In genomic region chr8:83681099-83681498, GRCm38 (mm10) we compare ENCODE assay signal across 9 mouse cellular contexts. TPM values are rescaled to one million over a fixed set of nuclear protein-coding genes. Genes with fewer than 3 reads are reported as not detected.
DNase-seq lines count a peak whose midpoint lies in the region; ATAC-seq and TF ChIP-seq lines count a peak whose summit lies in the region.
"Had no signal": no experiment of that assay in that cellular context is flagged by ENCODE, and none has a peak within 500 bp of the region (broad histone marks: within the 10 kb centered on the region; RNA-seq: fewer than 3 reads in every experiment).

No protein-coding gene starts in this region.

- H3K4me2 ChIP-seq in heart, embryonic 14.5 days (ENCODE audit: low read length) = no peak overlapping the region
- H3K4me2 ChIP-seq in lung, embryonic 16.5 days (ENCODE audit: low read depth, low read length) = no peak overlapping the region
- no peak overlapping the region for H3K4me2 ChIP-seq in stomach, embryonic 15.5 days
- H3K4me2 ChIP-seq: midbrain, embryonic 15.5 days had no signal

- DNase-seq in heart, adult 8-10 months (ENCODE audit: low spot score) = no peak
- no peak for DNase-seq in lung, postnatal 14 days
- DNase-seq in limb, embryonic 10.5 days (ENCODE audit: low spot score) = peak; percentile 66
- DNase-seq in cerebellum, adult 2 months = no peak
- no peak for DNase-seq in adrenal gland, postnatal 10 days

- no peaks in the 10 kb centered on the region for H3K9me3 ChIP-seq in heart, embryonic 14.5 days (ENCODE audit: control insufficient read depth, low read length)
- H3K9me3 ChIP-seq in lung, embryonic 16.5 days (ENCODE audit: control insufficient read depth, low read length) = no peaks in the 10 kb centered on the region
- H3K9me3 ChIP-seq in limb, embryonic 10.5 days (replicated peaks) = no peaks in the 10 kb centered on the region
- H3K9me3 ChIP-seq in stomach, embryonic 15.5 days = no peaks in the 10 kb centered on the region
- H3K9me3 ChIP-seq: midbrain, embryonic 15.5 days had no signal

- H3K36me3 ChIP-seq in heart, embryonic 14.5 days (ENCODE audit: control insufficient read depth, insufficient read depth, low read length) = peaks cover 93% of the 10 kb centered on the region
- H3K36me3 ChIP-seq in lung, embryonic 16.5 days (ENCODE audit: control insufficient read depth, insufficient read depth, low read length) = peaks cover 41% of the 10 kb centered on the region
- peaks cover 95% of the 10 kb centered on the region for H3K36me3 ChIP-seq in limb, embryonic 10.5 days
- peaks cover 49% of the 10 kb centered on the region for H3K36me3 ChIP-seq in stomach, embryonic 15.5 days

- peak overlapping the region; percentile 59 to 64 for H3K27ac ChIP-seq in heart, embryonic 14.5 days (replicated peaks in 1 of 2; ENCODE audit: control insufficient read depth in 1 of 2, insufficient read depth in 1 of 2, low read depth in 2 of 2, low read length in 2 of 2)
- H3K27ac ChIP-seq in lung, embryonic 16.5 days (ENCODE audit: low read length) = peak overlapping the region; percentile 79
- H3K27ac ChIP-seq in limb, embryonic 10.5 days = peak overlapping the region; percentile 89
- peak overlapping the region; percentile 74 for H3K27ac ChIP-seq in stomach, embryonic 15.5 days
- H3K27ac ChIP-seq in cerebellum, adult 2 months (ENCODE audit: insufficient read depth, low read length) = no peak overlapping the region
- H3K27ac ChIP-seq: midbrain, embryonic 15.5 days had no signal

- H3K27me3 ChIP-seq in heart, embryonic 14.5 days (ENCODE audit: control insufficient read depth, insufficient read depth, low read length) = no peaks in the 10 kb centered on the region
- no peaks in the 10 kb centered on the region for H3K27me3 ChIP-seq in lung, embryonic 16.5 days (ENCODE audit: control insufficient read depth, insufficient read depth, low read depth, low read length)
- no peaks in the 10 kb centered on the region for H3K27me3 ChIP-seq in limb, embryonic 10.5 days (ENCODE audit: low read depth, poor library complexity, severe bottlenecking)
- H3K27me3 ChIP-seq in stomach, embryonic 15.5 days (replicated peaks) = no peaks in the 10 kb centered on the region
- no peaks in the 10 kb centered on the region for H3K27me3 ChIP-seq in cerebellum, adult 2 months (ENCODE audit: control insufficient read depth, insufficient read depth, low read length)
- H3K27me3 ChIP-seq: midbrain, embryonic 15.5 days had no signal

- H3K4me1 ChIP-seq in heart, embryonic 14.5 days (ENCODE audit: control insufficient read depth in 2 of 2, insufficient read depth in 2 of 2, low read length in 2 of 2) = peaks cover 10 to 14% of the 10 kb centered on the region in 2 experiments; a peak in 3 of 4 replicates
- H3K4me1 ChIP-seq in lung, embryonic 16.5 days (replicated peaks; ENCODE audit: control insufficient read depth, insufficient read depth, low read length) = peaks cover 12% of the 10 kb centered on the region
- H3K4me1 ChIP-seq in limb, embryonic 10.5 days = peaks cover 36% of the 10 kb centered on the region
- H3K4me1 ChIP-seq in stomach, embryonic 15.5 days = peaks cover 7% of the 10 kb centered on the region; the same call in 1 of the 2 replicates
- H3K4me1 ChIP-seq in cerebellum, adult 2 months (ENCODE audit: control insufficient read depth, insufficient read depth, low read length) = no peaks in the 10 kb centered on the region
- H3K4me1 ChIP-seq: midbrain, embryonic 15.5 days had no signal

- no peak for TF ChIP-seq CTCF in cerebellum, adult 2 months (IDR thresholded peaks at IDR 0.05; ENCODE audit: borderline replicate concordance, insufficient read depth, low read depth, low read length)

- H3K4me3 ChIP-seq in heart, embryonic 14.5 days (ENCODE audit: control insufficient read depth in 1 of 2, insufficient read depth in 1 of 2, low read depth in 1 of 2, low read length in 2 of 2) = no peak overlapping the region
- no peak overlapping the region for H3K4me3 ChIP-seq in lung, embryonic 16.5 days (ENCODE audit: low read length)
- H3K4me3 ChIP-seq in limb, embryonic 10.5 days = peak overlapping the region; percentile 14; the same call in 1 of the 2 replicates
- no peak overlapping the region for H3K4me3 ChIP-seq in stomach, embryonic 15.5 days (replicated peaks)
- no peak overlapping the region for H3K4me3 ChIP-seq in cerebellum, adult 2 months (replicated peaks; ENCODE audit: insufficient read depth, low read depth, low read length)
- H3K4me3 ChIP-seq: midbrain, embryonic 15.5 days had no signal

- 16% methylated on average over 6 of the region's 6 CpGs for WGBS in heart, embryonic 14.5 days
- 13% methylated on average over 6 of the region's 6 CpGs for WGBS in lung, embryonic 16.5 days
- 8% methylated on average over 6 of the region's 6 CpGs for WGBS in limb, embryonic 10.5 days
- whole genome bisulfite sequencing in stomach, embryonic 15.5 days = 14% methylated on average over 6 of the region's 6 CpGs
- WGBS in cerebellum, adult 2 months = 45% methylated on average over 6 of the region's 6 CpGs

- ATAC-seq in heart, embryonic 14.5 days (ENCODE audit: insufficient number of reproducible peaks, insufficient read depth, low FRiP score, low read depth) = 0 out of 2 replicates have a peak, but pooled peaks have one; percentile 40
- peak; percentile 88 for ATAC-seq in lung, embryonic 16.5 days (ENCODE audit: low read depth)
- ATAC-seq in stomach, embryonic 15.5 days (ENCODE audit: insufficient read depth, low FRiP score, low read depth) = peak; percentile 44; the same call in 1 of the 2 replicates
- ATAC-seq: midbrain, embryonic 15.5 days had no signal

- H3K9ac ChIP-seq in heart, embryonic 14.5 days (ENCODE audit: low read length) = no peak overlapping the region
- H3K9ac ChIP-seq in lung, embryonic 16.5 days (ENCODE audit: low read length) = peak overlapping the region; percentile 39; the same call in 1 of the 2 replicates
- H3K9ac ChIP-seq in stomach, embryonic 15.5 days = no peak overlapping the region
- H3K9ac ChIP-seq: midbrain, embryonic 15.5 days had no signal

- TF ChIP-seq POLR2A in cerebellum, adult 2 months (IDR thresholded peaks at IDR 0.05; ENCODE audit: borderline replicate concordance, insufficient read depth, low read length) = no peak

RNA-seq across cellular contexts. Expression of gene Ptger1, which starts 14.6 kb away (rescaled TPM):
- polyA plus RNA-seq in heart, embryonic 14.5 days (2014; fragmentation: Nextera tagmentation; extraction: Ambion mirVana) = 0.42 and 0.58 TPM in 2 replicates
- under 1 TPM; 0.17 to 0.57 (median 0.26) TPM for total RNA-seq in heart, adult 8-10 months (2022)
- polyA plus RNA-seq in lung, embryonic 16.5 days (2015; fragmentation: Nextera tagmentation; extraction: Ambion mirVana) = 1.4 TPM in 2 replicates
- 0.64 TPM in 2 replicates for polyA plus RNA-seq in limb, embryonic 10.5 days (2016; fragmentation: Nextera tagmentation; extraction: Ambion mirVana)
- polyA plus RNA-seq in stomach, embryonic 15.5 days (2015; fragmentation: Nextera tagmentation; extraction: Ambion mirVana) = 4.4 and 5.4 TPM in 2 replicates
- 0.76 and 0.77 TPM in 2 replicates for polyA plus RNA-seq in cerebellum, adult 2 months (2012; rRNA removed)
- total RNA-seq in adrenal gland, postnatal 10 days (2021) = 1 to 10 TPM in 1 of 2 experiments, under 1 TPM in 1; 0.75 to 1.4 TPM

RNA-seq across cellular contexts. Expression of gene Pkn1, which starts 17.9 kb away (rescaled TPM):
- 19.5 and 22.7 TPM in 2 replicates for polyA plus RNA-seq in heart, embryonic 14.5 days (2014; fragmentation: Nextera tagmentation; extraction: Ambion mirVana)
- 10 to 100 TPM; 44.0 to 47.6 (median 46.6) TPM for total RNA-seq in heart, adult 8-10 months (2022)
- polyA plus RNA-seq in lung, embryonic 16.5 days (2015; fragmentation: Nextera tagmentation; extraction: Ambion mirVana) = 27.2 and 31.8 TPM in 2 replicates
- 38.6 and 41.4 TPM in 2 replicates for polyA plus RNA-seq in limb, embryonic 10.5 days (2016; fragmentation: Nextera tagmentation; extraction: Ambion mirVana)
- 29.2 and 34.8 TPM in 2 replicates for polyA plus RNA-seq in stomach, embryonic 15.5 days (2015; fragmentation: Nextera tagmentation; extraction: Ambion mirVana)
- 59.8 and 62.7 TPM in 2 replicates for polyA plus RNA-seq in cerebellum, adult 2 months (2012; rRNA removed)
- 100 to 1,000 TPM; 130 to 163 TPM for total RNA-seq in adrenal gland, postnatal 10 days (2021)

RNA-seq across cellular contexts. Expression of gene Gipc1, which starts 28.6 kb away (rescaled TPM):
- 133 and 139 TPM in 2 replicates for polyA plus RNA-seq in heart, embryonic 14.5 days (2014; fragmentation: Nextera tagmentation; extraction: Ambion mirVana)
- 10 to 100 TPM; 21.4 to 25.1 (median 23.3) TPM for total RNA-seq in heart, adult 8-10 months (2022)
- 178 and 190 TPM in 2 replicates for polyA plus RNA-seq in lung, embryonic 16.5 days (2015; fragmentation: Nextera tagmentation; extraction: Ambion mirVana)
- polyA plus RNA-seq in limb, embryonic 10.5 days (2016; fragmentation: Nextera tagmentation; extraction: Ambion mirVana) = 185 and 206 TPM in 2 replicates
- polyA plus RNA-seq in stomach, embryonic 15.5 days (2015; fragmentation: Nextera tagmentation; extraction: Ambion mirVana) = 183 and 191 TPM in 2 replicates
- polyA plus RNA-seq in cerebellum, adult 2 months (2012; rRNA removed) = 51.3 and 51.7 TPM in 2 replicates
- 10 to 100 TPM; 51.4 to 52.5 TPM for total RNA-seq in adrenal gland, postnatal 10 days (2021)

RNA-seq across cellular contexts. Expression of gene Ddx39, which starts 33.9 kb away (rescaled TPM):
- 114 and 119 TPM in 2 replicates for polyA plus RNA-seq in heart, embryonic 14.5 days (2014; fragmentation: Nextera tagmentation; extraction: Ambion mirVana)
- 10 to 100 TPM; 14.2 to 17.0 (median 15.4) TPM for total RNA-seq in heart, adult 8-10 months (2022)
- 150 and 158 TPM in 2 replicates for polyA plus RNA-seq in lung, embryonic 16.5 days (2015; fragmentation: Nextera tagmentation; extraction: Ambion mirVana)
- 295 and 349 TPM in 2 replicates for polyA plus RNA-seq in limb, embryonic 10.5 days (2016; fragmentation: Nextera tagmentation; extraction: Ambion mirVana)
- polyA plus RNA-seq in stomach, embryonic 15.5 days (2015; fragmentation: Nextera tagmentation; extraction: Ambion mirVana) = 180 and 185 TPM in 2 replicates
- 30.0 and 31.5 TPM in 2 replicates for polyA plus RNA-seq in cerebellum, adult 2 months (2012; rRNA removed)
- total RNA-seq in adrenal gland, postnatal 10 days (2021) = 10 to 100 TPM; 29.4 to 33.7 TPM
